Mouse (Mus musculus) midbrain, embryonic 16.5 days (tissue): ENCODE measurements around the gene Ptprs. TPM values are rescaled to one million over a fixed set of nuclear protein-coding genes. Genes with fewer than 3 reads are reported as not detected.

Experiments
- ATAC-seq: fragments of 200-750 bp; cut with Nextera tagmentation; 2 replicates; pipeline ENCODE4 v1.8.0; 2017; ENCODE audit warnings: moderate TSS enrichment
- H3K27ac ChIP-seq: fragments of 300-500 bp; sonication (generic); 2 replicates; pipeline ENCODE4 v1.5.1; 2014; ENCODE audit warnings: mild to moderate bottlenecking, low read length, mixed read lengths
- H3K27me3 ChIP-seq: fragments of 300-500 bp; sonication (generic); 2 replicates; pipeline ENCODE4 v1.6.1; 2014; ENCODE audit warnings: low read depth, low read length, mixed read lengths; ENCODE audit not compliant: control insufficient read depth, insufficient read depth
- H3K36me3 ChIP-seq: fragments of 300-500 bp; sonication (generic); 2 replicates; pipeline ENCODE4 v1.6.1; 2014; ENCODE audit warnings: mild to moderate bottlenecking, low read length, moderate library complexity, mixed read lengths; ENCODE audit not compliant: control insufficient read depth, insufficient read depth
- H3K4me1 ChIP-seq: fragments of 300-500 bp; sonication (generic); 2 replicates; pipeline ENCODE4 v1.6.1; 2014; ENCODE audit warnings: mild to moderate bottlenecking, low read length, mixed read lengths; ENCODE audit not compliant: control insufficient read depth, insufficient read depth
- H3K4me2 ChIP-seq: fragments of 300-500 bp; sonication (generic); 2 replicates; pipeline ENCODE4 v1.6.1; 2014; ENCODE audit warnings: mild to moderate bottlenecking, low read length, mixed read lengths
- H3K4me3 ChIP-seq: fragments of 300-500 bp; sonication (generic); 2 replicates; pipeline ENCODE4 v1.5.1; 2014; ENCODE audit warnings: low read depth, mild to moderate bottlenecking, low read length, moderate library complexity, mixed read lengths
- H3K9ac ChIP-seq: fragments of 300-500 bp; sonication (generic); 2 replicates; pipeline ENCODE4 v1.6.1; 2014; ENCODE audit warnings: low read depth, low read length, mixed read lengths
- H3K9me3 ChIP-seq: fragments of 300-500 bp; sonication (generic); replicated peaks from 2 replicates; pipeline ENCODE4 v1.6.1; 2014; ENCODE audit warnings: mild to moderate bottlenecking, low read length, mixed read lengths; ENCODE audit not compliant: control insufficient read depth, poor library complexity, severe bottlenecking
- WGBS: fragments of 180-500 bp; shearing (Covaris S2); extraction: QIAGEN DNeasy Blood & Tissue Kit; methylation state at CpG from one replicate; pipeline ENCODE4 v1.1.7; 2014; 5-methylcytosine and 5-hydroxymethylcytosine counted together
- polyA plus RNA-seq: library from polyadenylated mRNA; unstranded; fragments of >200 nt; fragmentation: Nextera tagmentation; extraction: Ambion mirVana; gene quantifications from 2 replicates; pipeline ENCODE4 v1.2.1, GENCODE M21; 2015

The Ptprs gene
- polyA plus RNA-seq, 1 experiment from 2014 or later = 293 TPM

DNA sequence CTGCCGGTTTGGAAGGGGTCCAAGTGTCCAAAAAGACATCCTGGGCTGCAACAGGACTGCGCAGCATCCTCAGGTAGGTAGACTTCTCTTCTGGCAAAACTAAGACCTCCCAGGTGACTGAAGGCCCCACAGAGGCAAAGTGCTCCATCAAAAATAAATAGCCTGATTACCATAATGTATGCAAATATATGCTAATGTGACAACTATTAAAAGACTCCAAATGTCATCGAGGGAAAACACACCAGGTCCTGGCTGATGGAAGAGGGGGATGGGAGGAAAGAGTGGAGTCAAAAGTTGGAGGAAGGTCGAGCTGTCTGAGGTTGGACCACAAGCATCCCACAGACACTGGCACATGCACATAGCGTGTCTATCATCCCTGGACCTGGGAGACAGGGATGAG, 22.9 kb upstream of the Ptprs start:
- Histone ChIP-seq H3K36me3 (no peaks in the 10 kb centered on the region), H3K4me1 (no peaks in the 10 kb centered on the region), H3K4me3 (no peak overlapping the region), H3K27me3 (no peaks in the 10 kb centered on the region), H3K9me3 (no peaks in the 10 kb centered on the region), H3K4me2 (no peak overlapping the region), H3K9ac (no peak overlapping the region), H3K27ac (no peak overlapping the region)
- WGBS = 57% methylated on average over 5 of the region's 5 CpGs
- no peak for ATAC-seq

DNA sequence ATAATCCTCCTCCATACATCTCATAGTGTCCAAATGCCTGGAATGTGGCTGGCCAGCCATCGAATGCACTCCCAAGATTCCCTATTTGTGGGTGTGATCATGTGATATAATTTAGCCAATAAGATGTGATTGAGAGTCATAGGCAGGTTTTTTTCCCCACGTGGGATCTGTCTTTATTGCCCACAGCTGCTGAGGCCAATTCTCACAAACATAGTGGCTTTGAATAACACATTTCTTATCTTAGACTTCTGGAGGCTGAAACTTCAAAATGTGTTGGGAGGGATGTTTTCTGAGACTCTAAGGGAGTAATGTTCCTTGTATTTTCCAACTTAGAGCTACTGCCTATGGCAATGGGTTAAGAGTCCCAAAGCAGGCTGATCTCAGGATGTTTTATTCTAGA, 18.2 kb upstream of the Ptprs start:
- H3K27me3 ChIP-seq = no peaks in the 10 kb centered on the region
- 70% methylated on average over 2 of the region's 2 CpGs for WGBS
- no peaks in the 10 kb centered on the region for H3K36me3 ChIP-seq
- H3K9ac ChIP-seq = no peak overlapping the region
- H3K9me3 ChIP-seq = no peaks in the 10 kb centered on the region
- no peaks in the 10 kb centered on the region for H3K4me1 ChIP-seq
- no peak overlapping the region for H3K27ac ChIP-seq
- H3K4me2 ChIP-seq = no peak overlapping the region
- no peak overlapping the region for H3K4me3 ChIP-seq
- ATAC-seq = no peak

DNA sequence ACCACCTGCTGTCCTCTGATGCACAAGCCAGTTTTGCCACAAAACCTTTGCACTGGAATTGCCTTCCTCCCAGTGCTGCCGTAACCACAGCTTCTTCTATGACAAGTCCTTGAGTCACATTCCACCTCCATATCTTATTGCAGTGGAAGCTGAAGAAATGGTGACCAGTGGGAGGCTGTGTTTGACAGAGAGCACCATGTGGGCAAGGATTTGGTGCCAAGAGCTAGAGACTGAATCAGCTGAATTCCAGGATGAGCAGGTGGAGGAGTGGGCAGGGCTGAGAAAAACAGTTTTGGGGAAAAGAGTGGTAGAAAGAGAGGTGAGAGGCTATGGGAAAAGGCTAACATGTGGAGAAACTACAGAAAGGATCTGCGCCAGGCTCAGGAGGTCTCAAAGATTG, 17.6 kb upstream of the Ptprs start:
- Histone ChIP-seq H3K27ac (no peak overlapping the region), H3K27me3 (no peaks in the 10 kb centered on the region), H3K4me2 (no peak overlapping the region), H3K4me1 (peaks cover 1% of the 10 kb centered on the region; the same call in 1 of the 2 replicates), H3K36me3 (no peaks in the 10 kb centered on the region), H3K9me3 (no peaks in the 10 kb centered on the region), H3K9ac (no peak overlapping the region), H3K4me3 (no peak overlapping the region)
- WGBS = 98% methylated on average over 2 of the region's 2 CpGs
- no peak for ATAC-seq

DNA sequence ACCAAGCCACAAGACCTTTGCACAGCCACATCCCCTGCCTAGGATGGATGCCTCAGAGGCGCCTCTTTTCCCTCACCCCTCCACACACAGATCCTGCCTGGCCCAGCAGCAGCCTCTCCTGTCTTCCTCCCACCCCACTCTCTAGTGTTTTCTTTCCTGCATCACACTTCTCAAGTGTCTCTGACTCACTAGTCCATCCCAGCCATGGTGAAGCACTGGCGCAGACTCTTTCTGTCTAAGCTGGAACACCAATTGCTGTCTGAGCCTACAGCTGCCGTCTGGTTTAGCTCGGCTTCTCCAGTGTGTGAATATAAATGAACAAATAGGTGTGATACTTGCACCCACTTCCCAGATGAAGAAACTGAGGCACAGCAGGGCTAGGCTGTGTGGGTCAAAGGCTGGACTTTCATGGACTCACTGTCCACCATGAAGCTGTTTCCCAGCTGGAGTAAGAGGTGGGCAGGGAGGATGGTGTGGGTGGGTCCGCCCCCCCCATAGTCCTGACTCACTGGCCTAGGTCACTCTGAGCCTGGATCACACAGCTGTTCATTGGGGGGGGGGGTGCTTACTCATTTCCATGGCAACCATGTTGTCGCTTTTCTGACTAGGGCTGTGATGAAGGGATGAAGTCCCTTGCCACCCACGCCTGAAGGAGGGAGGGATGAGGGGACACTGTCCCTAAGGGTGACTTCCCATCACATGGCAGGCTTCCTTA, 14.3 kb upstream of the Ptprs start:
- Histone ChIP-seq H3K4me2 (no peak overlapping the region), H3K9ac (no peak overlapping the region), H3K36me3 (no peaks in the 10 kb centered on the region), H3K4me3 (no peak overlapping the region), H3K27ac (no peak overlapping the region), H3K4me1 (peaks cover 21% of the 10 kb centered on the region), H3K9me3 (no peaks in the 10 kb centered on the region), H3K27me3 (no peaks in the 10 kb centered on the region)
- no peak for ATAC-seq
- WGBS = 83% methylated on average over 7 of the region's 7 CpGs

DNA sequence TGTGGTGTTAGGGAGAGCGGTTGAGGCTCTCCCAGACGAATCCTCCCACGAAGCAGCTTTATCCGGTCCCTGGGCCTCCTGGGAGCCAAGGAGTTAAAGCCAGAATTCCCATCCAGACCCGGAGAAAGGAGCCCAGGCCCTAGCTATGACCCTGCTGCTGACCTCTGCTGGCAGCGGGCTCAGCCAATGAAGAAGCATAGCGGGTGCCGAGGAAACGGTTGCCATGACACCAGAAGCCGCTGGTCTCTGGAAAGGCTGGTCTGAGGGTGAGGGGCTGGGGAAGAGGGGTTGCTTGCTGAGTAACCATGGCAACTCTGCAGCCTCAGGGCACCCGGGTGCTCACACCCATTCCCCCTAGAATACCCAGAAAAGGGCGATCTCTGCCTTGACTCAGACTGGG, 11.7 kb upstream of the Ptprs start:
- H3K4me1 ChIP-seq = peaks cover 21% of the 10 kb centered on the region
- no peaks in the 10 kb centered on the region for H3K36me3 ChIP-seq
- peak overlapping the region; percentile 27; the same call in 1 of the 2 replicates for H3K9ac ChIP-seq
- peak overlapping the region; percentile 85 for H3K27ac ChIP-seq
- WGBS = 5% methylated on average over 12 of the region's 12 CpGs
- H3K4me2 ChIP-seq = peak overlapping the region; percentile 14; the same call in 1 of the 2 replicates
- ATAC-seq = peak; percentile 82
- H3K27me3 ChIP-seq = no peaks in the 10 kb centered on the region
- H3K9me3 ChIP-seq = no peaks in the 10 kb centered on the region
- no peak overlapping the region for H3K4me3 ChIP-seq

- Histone ChIP-seq H3K4me2 (peak overlapping the region; percentile 25; the same call in 1 of the 2 replicates), H3K27me3 (no peaks in the 10 kb centered on the region)
- ATAC-seq = peak; percentile 81
Observed at GRCm38 (mm10) chr17:56487441-56487888, 11.2 kb upstream of the Ptprs start.

GRCm38 (mm10) chr17:56485926-56486325, 9.6 kb upstream of the Ptprs start:
- Histone ChIP-seq H3K4me2 (no peak overlapping the region), H3K9me3 (no peaks in the 10 kb centered on the region), H3K4me1 (peaks cover 21% of the 10 kb centered on the region), H3K27ac (no peak overlapping the region), H3K4me3 (no peak overlapping the region), H3K36me3 (no peaks in the 10 kb centered on the region), H3K27me3 (no peaks in the 10 kb centered on the region), H3K9ac (no peak overlapping the region)
- WGBS = 88% methylated on average over 9 of the region's 9 CpGs
- ATAC-seq = no peak

More at GRCm38 (mm10) chr17:56487441-56487888, 11.2 kb upstream of the Ptprs start:
- under 1% methylated on average over 10 of the region's 16 CpGs for WGBS
- peak overlapping the region; percentile 85 for H3K27ac ChIP-seq
- no peak overlapping the region for H3K4me3 ChIP-seq
- peaks cover 21% of the 10 kb centered on the region for H3K4me1 ChIP-seq
- no peaks in the 10 kb centered on the region for H3K9me3 ChIP-seq
- H3K9ac ChIP-seq = peak overlapping the region; percentile 12; the same call in 1 of the 2 replicates
- H3K36me3 ChIP-seq = no peaks in the 10 kb centered on the region

DNA sequence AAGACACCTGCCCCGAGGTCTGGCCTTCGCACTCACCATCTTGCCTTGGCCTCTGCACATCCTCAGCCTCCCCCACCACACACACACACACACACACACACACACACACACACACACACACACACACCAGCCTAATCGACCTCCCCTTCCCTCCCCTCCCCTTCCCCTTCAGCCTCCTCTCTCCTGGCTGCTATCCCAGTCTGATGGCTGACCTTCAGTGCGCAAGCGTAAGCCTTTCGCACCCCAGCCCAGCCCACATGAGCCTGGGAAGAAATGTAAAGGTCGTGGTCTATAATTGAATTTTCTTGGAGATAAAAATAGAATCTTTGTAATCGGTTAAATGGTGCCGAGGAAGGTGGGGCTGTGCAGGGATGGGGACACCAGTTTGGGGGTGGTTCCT, 8.8 kb upstream of the Ptprs start:
- Histone ChIP-seq H3K4me3 (no peak overlapping the region), H3K27ac (no peak overlapping the region), H3K4me2 (no peak overlapping the region), H3K27me3 (no peaks in the 10 kb centered on the region), H3K9me3 (no peaks in the 10 kb centered on the region), H3K9ac (no peak overlapping the region), H3K36me3 (no peaks in the 10 kb centered on the region), H3K4me1 (peaks cover 21% of the 10 kb centered on the region)
- 54% methylated on average over 9 of the region's 9 CpGs for WGBS
- ATAC-seq = no peak

GRCm38 (mm10) chr17:56482671-56483070, 6.4 kb upstream of the Ptprs start:
- peaks cover 8% of the 10 kb centered on the region for H3K4me1 ChIP-seq
- no peak overlapping the region for H3K4me2 ChIP-seq
- H3K9me3 ChIP-seq = no peaks in the 10 kb centered on the region
- no peak overlapping the region for H3K9ac ChIP-seq
- H3K36me3 ChIP-seq = no peaks in the 10 kb centered on the region
- H3K4me3 ChIP-seq = no peak overlapping the region
- no peaks in the 10 kb centered on the region for H3K27me3 ChIP-seq
- no peak overlapping the region for H3K27ac ChIP-seq
- 88% methylated on average over 1 of the region's 1 CpGs for WGBS
- ATAC-seq = no peak
